Mouse (Mus musculus): Measurements from ENCODE around the gene Kalrn.

- TF ChIP-seq GATA1 (IDR thresholded peaks at IDR 0.05; ENCODE audit: borderline replicate concordance, low read length) (no peak), FLI1 (IDR thresholded peaks at IDR 0.05; ENCODE audit: low read length) (no peak)
These were observed 588.0 kb downstream of the Kalrn start for GRCm38 (mm10) chr16:33985372-33985771.

All from megakaryocyte, embryonic 14.5 days (primary cell).